Mouse (Mus musculus) right cerebral cortex, postnatal 25 days (tissue): ENCODE measurements at regions not wholly inside any gene's neighbourhood (a gene's known extent, or its start where the extent isn't known, plus 50 kb on each side); places are given as distances from the start of the nearest gene placed in this dataset.

Experiments
- DNase-seq: peaks from one replicate; pipeline ENCODE4 v3.0.0; 2022

DNA sequence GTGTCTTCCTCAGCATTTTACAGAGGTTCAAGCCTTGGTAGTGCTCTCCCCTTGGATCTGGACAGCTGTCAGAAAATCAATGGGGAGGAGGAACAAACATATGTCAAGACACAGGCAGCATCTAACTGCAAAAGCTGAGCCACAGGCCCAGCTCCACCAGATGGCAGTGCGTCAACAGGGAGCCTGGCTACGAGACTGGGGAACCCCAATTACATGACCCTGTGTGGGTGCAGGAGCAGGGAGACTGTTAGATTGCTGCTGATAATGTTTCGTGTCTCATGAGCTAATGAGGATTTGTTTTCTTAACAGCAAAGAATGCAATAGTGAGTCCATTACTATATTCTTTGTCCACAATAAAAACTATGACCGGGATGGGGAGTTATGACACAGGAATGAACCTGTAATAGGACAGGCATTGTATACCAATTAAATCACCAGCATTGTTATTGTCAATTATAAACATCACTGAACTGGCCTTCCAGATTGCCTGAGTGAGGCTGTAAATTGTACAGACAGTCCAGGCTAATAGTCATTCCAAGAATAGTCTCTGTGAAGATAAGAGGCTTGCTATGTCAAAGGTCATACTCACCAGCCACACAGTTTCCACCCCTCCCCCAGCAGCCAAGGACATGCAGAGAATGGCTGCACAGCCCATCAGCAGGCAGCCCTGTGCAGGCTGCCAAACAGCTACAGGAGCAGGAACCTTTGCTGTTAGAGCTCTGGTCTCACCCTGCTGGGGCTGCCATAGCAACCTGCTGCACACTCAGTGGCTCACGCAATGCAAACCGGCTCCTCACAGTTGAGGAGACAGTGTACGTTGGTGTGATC, 58.8 kb upstream of the Barx2 start:
- peak; percentile 62 for DNase-seq

DNA sequence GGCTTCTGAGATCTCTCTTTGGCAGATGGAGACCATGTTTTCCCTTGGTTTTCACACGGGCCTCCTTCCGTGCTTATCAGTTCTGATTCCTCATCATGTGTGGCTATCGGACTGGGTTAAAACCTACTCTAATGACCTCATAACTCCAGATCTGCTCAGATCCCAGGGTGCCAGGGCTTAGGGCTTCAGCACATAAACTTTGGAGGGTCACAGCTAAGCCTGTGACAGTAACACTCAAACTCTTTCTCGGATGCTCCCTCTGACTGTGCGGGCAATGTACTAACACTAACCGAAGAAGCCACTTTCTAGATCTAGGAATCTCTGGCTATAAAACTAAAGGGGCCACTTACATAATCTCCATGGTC, 59.3 kb upstream of the Barx2 start:
- no peak for DNase-seq

DNA sequence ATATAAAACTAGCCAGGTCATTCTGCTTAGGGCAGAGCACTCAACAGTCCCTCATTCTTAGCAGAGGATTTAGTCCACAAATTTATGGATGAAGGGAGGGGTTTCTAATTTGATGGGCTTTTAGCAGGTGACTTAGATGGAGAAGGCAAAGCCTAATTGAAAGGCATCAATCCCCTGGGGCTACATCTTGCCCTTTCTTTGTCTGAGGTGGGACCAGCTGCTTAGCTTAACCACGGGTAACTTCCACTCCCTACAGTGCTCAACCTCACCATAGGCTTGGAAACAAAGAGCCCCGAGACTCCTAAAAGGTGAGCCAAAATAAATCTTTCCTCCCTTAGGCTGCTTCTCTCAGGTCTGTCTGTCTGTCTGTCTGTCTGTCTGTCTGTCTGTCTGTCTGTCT, 62.9 kb upstream of the Barx2 start:
- no peak for DNase-seq

DNA sequence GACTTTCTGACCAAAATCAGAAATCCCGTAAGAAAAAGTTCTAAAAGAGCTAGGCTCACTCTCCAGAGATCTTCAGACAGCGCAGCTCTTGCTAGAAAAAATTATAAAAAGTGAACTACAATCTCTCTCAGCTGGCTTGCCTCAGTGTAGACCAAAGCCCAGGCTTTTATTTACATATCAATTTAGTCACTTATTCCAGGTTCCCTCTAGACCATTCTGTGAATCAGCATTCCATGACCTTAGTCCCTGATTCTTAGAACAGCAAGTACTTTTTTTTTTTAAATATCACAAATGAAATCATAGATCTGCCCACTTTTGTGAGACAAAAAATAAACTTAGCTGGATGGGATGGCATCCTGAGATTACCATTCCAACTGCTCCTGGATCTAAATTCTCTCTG, 64.8 kb upstream of the Barx2 start:
- DNase-seq: no peak

DNA sequence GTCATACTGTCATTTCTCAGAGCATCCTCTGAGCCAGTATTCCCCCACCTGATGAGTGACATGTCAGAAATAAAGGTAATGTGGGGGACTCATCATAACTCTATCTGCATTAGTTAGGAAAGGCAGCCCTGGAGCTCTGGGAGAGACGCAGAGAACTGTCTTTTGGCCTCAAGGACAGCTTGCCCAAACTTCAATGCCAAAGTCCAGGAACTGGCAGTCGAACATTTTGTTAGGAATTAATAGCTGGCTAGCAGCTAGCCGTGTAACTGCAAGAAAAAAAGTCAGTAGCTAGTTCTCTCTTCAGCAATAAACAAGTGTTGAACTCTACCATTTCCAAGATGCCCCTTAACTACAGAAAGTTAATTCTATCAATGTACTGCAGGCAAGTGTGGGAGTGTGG, 65.9 kb upstream of the Barx2 start:
- no peak for DNase-seq

DNA sequence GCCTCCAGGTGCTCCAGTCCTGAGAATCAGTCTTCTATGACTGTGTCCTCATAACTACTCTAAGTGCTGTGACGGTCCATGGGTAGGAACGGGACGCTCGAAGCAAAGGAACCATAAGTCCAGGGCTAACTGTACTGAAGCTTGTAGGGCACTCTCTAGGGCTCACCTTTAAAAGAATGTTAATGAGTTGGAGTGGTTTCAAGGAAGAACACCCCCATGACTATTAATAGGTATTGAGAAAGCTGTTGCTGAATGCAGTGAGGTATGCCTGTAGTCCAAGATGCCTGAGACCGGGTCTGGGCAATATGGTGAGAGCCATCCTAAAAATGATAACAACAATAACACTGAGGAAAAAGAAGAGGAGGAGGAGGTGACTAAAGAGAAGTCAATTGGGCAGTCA, 67.2 kb upstream of the Barx2 start:
- no peak for DNase-seq

DNA sequence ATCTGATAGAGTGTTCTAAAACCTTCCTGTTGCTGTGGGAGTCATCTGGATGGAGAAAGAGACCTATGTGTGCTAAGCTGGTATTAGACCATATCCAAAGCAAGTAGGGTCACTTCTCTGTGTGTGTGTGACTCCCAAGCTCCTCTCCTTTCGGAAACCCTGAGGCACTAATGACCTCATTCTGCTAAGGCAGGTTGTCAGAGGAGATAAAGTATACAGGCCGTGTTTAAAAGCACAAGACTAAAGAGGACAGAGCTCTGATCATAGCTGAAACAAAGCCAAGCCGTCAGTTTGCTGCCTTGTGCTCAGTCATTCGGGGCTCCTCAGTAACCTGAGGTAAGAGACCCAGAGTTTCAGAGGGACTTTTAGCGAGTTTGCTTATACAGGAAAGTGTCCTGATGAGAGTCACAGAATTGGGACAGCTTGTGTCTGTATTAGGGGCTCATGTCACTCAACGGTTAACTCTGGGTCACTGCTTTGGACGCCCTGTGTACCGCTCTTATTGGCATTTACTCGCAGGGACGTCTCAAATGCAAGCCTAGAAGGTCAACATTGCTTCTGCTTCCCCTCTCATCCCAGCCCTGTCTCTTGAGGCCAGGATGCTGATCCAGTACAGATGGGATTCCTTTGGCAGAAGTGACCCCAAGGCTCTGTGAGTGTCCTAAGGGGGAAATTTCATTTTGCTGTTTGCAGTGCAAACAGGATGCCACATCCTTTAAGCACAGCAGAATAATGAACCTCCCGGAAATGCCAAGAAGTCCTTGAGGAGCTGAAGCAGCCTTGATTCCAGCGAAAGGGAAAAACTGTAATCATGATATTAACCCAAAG, 70.7 kb upstream of the Barx2 start:
- DNase-seq: no peak

DNA sequence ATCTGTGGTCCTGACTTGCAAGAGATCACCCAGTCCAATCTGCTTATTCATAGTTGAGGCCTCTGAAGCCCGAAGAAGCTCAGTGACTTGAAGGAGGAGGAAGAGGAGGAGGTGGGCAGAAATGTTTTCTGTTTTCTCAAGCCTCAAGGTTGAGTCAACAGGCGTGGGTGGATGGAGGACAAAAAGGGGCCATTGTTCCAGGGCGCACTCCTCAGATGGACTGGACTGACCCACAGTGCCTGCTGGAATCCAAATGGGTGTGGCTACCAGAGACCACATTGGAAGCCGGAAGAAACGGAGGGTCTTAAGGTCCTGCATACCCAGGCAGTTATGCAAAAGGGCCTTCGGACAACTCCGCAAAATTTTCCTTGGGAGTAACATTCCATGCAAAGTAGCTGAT, 75.6 kb upstream of the Barx2 start:
- no peak for DNase-seq

DNA sequence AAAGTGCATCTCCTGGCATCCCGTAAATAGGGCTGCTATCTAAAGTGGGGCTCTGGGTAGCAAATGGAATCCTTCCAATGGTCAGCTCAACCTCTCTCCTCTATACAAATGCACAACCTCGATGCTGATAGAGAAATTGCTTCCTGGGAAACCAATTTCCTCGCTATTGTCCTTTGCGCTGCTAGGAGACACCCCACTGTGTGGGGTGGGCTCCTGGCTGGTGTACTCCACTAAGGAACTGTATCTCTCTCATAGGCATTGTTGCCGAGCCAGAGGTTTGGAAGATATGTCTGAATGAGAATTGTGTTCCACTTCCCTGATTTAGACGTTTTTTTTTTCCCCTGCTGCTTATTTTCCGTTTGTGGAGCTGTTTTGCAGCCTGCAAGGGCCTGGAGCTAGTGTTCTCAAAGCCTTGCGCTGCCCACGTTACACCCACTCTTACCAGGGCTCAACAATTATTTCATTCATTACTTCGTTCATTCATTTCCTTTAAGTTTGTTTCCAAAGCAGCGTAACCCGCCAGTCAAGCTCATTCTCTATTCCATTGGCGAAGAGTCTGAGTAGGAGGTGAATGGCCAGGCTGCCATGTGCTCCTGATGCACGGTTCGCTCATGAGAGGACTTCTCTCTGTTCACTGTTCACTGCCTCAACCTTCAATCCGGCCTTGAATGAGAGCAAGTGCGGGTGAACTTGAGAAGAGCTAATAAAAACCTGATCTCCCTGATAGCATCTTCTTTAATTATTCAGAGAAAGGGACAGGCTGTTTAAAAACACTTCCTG, 76.5 kb upstream of the Barx2 start:
- peak; percentile 10 for DNase-seq

DNA sequence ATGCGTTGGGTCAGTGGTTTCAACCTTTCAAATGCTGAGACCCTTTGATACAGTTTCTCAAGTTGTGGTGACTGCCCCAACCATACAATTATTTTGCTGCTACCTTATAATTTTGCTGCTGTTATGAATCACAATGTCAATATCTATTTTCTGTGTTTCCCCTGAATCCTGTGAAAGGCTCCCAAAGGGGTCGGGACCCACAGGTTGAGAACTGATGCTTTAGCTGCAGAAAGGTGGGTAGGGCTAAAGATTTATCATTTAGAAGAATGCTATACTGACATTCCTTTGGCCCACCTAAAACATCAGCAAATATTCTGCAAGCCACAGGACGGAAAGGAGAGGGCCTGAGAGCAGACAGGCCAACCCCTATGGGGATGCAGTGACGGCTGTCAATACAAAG, 77.2 kb upstream of the Barx2 start:
- DNase-seq: no peak

DNA sequence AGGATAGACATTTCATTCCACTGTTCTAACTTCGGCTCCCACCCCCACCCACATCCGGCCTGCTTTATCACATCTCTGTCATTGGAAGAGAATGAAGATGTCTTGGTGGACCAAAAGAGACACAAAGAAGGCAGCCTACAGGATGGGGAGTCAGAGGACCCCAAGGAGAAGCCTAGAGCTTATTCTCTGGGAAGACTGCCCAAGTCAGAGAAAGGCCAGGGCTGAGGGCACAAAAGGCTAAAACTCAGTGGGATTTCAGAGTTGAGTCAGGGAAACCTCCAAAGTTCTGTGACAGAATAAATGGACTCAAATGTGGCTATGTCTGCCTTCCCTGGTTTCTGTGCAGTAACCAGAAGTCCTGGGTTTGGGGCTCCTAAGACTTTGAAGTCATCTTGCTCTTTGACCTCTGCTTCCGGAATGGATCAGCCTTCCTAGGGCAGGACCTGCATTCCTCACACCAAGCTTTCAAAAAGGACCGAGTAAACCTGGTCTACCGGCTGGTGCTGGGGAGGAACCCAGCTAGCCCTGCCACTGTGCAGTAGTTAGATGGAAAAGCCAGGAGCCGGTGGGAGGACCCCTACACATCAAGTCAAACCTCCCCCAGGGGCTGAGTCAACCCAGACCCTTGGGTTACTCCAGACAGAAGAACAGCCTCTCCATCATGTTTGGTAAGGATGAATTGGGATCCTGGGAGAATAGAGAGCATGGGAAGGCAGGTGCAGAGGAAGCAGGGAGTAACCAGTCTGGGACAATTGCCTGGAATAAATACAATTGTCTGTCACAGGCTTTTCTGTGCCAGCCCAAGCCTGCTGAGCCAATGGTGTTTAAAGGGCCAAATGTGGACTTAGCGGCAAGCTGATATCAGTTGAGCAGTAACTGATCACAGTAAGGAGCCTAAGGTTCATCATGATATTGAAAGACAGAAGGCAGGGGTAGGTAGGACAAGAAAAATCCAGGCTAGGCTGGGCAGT, 80.7 kb upstream of the Barx2 start:
- no peak for DNase-seq

DNA sequence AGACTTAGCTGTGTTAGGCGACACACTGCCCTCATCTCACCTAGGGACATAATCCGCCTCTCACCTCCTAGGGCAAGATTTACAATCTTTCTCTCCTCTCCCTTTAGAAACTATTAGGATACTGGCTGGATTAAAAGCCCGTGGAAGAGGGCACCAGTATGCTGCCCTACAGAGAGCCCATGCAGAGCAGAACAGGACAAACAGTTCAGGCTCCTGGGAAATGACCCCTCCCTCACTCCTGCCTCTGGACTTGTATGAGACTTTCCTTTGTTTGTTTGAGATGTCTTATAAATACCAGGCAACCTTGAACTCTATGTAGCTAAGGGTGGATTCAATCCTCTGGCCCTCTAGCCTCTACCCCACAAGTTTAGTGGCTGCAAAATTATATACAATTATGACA, 81.8 kb upstream of the Barx2 start:
- DNase-seq: no peak

DNA sequence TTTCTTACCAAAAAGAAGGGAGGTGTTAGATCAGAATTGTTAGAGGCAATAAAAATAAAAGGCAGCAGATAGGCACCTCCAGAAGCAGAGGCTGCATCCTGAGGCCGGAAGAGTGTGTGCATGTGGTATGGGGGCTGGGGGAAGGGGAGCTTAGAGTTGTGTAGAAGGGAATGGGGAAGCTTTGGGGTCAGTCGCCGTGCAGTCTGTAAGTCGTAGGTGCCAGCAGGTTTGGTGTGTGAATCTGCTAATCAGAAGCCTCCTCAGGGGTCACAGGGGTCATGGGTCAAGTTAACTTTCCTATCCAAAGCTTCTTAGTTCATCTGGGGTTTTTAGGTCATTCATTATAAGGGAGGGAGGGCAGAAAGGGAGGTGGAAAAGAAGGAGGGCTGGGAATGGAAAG, 82.4 kb upstream of the Barx2 start:
- no peak for DNase-seq

DNA sequence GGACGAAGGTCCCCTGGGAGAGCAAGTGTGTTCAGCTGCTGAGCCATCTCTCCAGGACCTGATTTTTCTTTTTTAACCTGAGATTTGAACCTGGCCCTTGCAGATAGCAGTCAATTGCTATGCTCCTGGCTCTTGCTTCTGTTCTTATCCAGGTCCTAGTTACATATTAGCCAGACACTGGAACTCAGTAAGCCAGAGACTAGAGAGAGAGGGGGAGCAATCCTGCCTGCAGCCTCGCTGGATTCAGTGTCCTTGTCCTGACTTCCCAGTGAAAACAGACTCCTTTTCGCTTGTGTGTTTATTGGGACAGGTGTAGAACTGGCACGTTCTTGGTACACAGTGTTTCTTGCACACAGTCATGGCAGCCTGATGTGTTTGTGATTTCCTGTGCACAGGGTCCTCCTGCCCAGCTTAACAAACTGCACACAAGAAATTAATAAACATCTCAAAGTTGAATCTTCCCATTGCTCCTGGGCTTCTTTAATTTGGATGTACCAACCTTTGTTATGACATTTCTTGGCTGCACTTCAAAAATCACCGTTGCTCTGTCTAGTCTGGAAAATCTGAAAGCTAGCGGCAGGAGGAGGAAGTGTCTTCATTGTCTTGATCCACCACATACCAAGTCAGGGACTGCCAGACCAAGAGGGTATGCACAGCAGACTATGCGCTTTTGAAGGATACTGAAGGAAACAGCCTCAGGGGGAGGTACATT, 83.4 kb upstream of the Barx2 start:
- no peak for DNase-seq

DNA sequence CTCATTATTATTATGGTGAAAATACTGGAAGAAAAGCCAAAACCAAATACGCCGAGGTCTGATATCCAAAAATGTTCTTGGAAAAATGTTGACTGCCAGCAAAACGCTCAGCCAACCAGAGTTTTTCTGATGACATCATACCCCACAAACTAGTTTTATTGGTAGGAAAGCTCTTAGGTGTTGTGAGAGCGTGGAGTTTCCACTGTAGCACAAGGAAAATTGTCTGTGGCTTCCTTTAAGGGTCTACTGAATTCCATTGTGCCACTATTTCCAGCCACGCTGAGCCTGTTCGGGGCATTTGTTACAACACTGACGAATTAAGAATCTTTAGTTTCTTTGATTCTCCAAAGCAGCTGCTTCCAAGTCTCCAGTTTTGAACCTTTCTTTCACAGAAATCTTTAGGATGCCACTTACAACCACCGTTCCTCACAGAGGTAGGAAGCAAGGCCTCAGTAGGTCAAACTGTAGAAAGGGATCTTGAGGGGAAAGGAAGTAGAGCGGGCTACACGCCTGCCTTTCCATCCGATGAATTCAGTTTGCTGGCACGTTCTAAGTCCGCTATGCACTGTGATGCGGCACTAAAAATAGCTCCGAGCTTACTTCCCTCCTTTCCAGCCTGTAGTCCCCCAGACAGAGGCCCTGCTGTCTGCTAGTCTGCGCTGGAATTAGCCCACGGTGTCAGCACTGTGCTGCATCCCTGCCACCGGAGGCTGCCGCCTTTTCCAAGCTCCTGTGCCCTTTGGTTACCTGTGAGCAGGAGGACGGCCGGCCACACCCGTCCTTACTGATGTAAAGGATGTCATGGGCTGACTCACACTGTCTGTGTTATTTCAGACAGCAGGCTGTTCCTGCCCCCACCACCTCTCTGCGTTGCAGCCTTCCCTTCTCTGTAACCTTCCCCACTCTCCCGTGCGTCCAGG, 84.2 kb upstream of the Barx2 start:
- DNase-seq: peak; percentile 43

DNA sequence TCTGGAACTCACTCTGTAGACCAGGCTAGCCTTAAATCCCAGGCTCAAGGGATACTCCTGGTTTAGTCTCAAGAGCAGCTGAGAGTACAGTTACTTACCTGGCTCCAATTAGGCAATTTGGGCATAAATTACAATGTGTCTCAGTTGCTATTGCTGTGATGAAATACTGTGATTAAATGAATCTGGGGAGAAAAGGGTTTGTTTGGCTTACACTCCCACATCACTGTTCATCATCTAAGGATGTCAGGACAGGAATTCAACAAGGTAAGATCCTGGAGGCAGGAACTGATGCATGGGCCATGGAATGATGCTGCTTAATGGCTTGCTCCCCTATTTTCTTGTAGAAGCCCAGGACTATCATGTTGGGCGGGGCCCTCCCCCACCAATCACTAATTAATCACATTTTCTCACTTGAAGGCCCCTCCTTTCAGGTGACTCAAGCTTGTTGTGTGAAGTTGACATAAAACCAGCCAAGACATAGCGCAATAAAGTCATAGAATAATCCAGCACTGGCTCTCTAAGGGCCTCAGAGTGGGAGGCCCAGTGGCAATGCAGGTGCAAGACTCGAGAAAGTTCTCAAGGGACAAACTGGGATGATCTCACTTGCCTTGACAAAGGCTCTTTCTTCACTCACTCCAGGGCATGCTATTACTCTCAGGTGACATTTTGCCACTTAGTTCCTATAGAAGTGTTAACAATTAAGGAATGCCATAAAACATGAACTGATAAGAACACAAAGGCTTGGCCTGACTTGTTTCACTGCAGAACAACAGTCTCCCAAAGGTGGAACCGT, 85.4 kb upstream of the Barx2 start:
- no peak for DNase-seq

DNA sequence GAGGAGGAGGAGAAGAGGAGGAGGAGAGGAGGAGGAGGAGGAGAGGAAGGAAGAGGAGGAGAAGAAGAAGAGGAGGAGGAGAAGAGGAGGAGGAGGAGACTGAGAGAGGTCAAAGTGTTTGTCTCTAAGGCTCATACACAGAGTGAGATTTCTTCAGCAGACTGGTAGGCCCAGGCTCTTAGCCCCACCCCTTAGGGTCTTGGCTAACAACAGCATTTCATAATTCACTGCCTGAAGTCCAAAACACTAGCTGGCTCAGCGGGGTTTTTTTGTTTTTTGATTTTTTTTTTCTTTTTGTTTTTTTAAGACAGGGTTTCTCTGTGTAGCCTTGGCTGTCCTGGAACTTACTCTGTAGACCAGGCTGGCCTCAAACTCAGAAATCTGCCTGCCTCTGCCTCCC, 86.5 kb upstream of the Barx2 start:
- DNase-seq: no peak

DNA sequence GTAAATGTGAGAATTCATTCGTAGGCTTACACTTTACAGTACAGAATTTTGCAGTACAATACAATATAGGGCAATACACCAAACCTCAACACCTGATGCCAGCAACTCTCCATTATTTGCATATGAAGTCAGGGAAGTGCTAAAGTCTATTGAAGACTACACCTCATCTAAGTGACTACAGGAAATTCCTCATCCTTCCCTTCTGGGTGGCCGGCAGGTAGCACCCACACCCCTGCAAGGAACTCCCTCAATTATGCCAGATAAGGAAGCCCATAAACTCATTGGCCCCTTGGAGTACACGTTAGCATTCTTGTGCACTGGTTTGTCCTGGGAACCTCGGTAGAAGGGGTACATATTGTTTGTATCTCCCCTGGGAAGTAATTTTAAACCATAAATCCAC, 89.7 kb upstream of the Barx2 start:
- no peak for DNase-seq

DNA sequence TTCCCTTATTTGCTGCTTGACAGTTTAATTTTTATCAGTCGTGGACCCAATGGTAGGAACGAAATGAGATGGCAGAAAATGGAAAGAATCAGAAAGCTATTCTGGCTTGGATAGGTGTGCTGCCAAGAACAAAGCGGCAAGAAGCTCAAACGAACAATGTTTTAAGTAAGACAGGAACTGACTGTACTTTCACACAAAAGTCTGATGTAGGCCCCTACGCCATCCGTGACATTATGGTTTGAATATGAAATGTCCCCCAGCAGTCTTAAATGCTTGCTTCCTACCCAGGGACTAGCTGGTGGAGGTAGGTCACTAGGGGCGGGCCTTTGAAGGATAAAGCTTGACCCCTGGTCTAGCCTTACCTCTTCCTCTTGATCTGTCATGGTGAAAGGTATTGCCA, 90.5 kb upstream of the Barx2 start:
- no peak for DNase-seq

DNA sequence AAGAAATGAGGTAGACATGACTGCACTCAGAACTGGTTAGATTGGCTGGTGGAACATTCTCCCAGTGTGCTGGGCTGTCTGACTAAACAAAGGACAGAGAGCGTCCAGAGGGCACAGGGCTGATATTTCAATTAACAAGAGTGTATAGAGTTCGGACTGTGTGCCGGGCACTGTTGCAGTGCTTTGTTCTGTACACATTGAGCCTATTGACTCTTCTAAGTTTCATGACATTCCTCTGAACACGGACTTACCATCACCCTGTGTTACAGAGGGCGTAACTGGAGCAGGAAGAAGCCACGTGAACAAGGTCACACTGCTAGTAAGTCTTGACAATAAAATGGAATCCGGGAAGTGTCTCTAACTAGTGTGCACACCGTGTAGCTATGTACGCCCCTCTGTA, 92.1 kb upstream of the Barx2 start:
- DNase-seq: no peak
